Mouse (Mus musculus): ENCODE data around the gene Tmem132a.
A peak's percentile ranks its signal among the peaks of the same experiment; 100 is the strongest.

Tmem132a gene

GRCm38 (mm10) chr19:10878201-10878837, 8.6 kb upstream of the Tmem132a start:
- DNase-seq (ENCODE audit: low read depth, low spot score): peak; percentile 93

DNA sequence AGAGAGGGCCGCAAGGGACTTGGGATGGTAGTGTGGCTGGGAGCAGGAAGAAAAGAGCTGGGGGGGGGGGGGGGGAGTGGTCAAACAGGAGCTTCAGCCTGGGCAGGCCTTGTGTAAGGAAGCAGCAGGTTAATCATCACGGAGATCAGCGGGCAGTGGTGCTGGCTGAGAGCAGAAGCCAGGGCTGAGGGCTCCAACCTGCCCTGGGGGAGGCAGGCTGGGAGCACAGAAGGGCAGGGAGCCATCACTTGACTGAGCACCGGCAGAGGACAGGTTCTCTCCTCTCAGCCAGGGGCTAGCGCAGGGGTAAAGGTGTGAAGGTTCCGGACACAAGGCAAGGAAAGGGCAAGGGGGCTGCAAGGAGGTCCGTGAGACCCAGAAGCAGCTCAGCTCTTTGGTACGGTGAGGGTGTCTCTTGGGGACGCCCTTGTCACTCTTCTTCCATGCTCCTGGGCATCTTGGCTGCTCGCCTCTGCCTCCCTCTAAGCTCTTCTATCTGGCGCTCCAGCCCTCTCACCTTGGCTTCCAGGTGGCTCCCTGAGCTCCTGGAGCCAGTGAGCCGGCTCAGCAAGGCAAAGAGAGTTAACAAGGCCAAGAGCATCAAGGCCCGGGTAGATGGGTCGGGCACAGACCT, 1.7 kb upstream of the Tmem132a start:
- DNase-seq (ENCODE audit: low read depth, low spot score): peak; percentile 33

- DNase-seq (ENCODE audit: low read depth, low spot score): no peak
These were observed 936 bp upstream of the Tmem132a start for GRCm38 (mm10) chr19:10870676-10871075.

DNA sequence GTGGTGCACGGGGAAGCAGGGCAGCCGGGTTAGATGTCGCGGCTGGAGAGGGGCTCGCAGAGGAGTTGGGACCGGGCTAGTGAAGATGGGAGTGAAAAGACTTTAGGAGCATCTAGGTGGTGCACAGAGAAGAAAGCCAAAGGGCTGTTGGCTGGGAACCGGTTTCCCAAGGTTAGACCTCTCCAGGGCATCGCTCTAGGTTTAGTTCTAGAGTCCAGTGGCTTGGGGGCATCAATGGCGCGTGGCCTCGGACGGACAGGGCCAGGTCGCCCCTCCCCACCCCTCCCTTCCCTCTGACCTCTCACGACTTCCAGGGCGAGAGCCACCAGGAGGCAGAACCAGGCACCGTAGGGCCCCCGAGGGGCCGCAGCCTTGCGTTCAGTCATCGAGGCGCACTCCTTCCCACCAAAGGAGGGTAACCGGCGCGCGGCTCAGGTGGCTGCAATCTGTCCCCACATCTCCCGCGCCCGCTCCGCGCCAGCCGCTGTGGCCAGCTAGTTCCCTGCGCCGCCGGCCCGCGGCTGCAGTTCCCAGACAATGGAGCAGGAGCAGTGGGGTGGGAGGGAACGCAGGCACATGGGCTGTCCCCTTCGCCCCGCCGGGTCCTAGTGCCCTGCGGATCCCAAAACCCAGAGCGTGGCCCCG, 377 bp downstream of the Tmem132a start:
- DNase-seq (ENCODE audit: low read depth, low spot score): peak; percentile 97

DNA sequence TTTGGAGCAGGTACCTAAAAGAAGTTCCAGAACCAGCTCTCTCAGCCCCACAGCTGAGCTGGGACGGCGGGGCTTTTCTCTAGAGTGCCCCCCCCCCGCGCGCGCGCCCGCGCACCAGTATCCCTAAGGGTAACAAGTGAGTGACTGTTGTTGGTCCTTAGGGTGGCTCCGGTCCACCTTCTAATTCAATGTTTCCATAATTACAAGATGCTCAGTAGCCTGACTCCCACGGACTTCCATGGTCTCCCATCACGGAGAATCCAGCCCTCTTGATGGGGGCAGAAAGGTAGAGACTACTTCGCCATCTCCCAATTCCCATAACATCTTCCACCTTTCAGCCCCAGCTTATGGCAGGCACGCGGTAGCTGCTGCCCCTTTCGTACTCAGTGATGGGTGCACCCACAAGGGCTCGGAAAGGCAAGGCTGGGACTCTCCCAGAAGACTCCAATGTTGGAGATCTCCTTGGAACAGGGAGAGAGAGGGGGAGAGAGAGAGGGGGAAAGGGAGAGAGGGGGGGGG, 1.1 kb downstream of the Tmem132a start:
- peak; percentile 52 for DNase-seq (ENCODE audit: low read depth, low spot score)

GRCm38 (mm10) chr19:10867946-10868622, 1.7 kb downstream of the Tmem132a start:
- peak; percentile 73 for DNase-seq (ENCODE audit: low read depth, low spot score)

DNA sequence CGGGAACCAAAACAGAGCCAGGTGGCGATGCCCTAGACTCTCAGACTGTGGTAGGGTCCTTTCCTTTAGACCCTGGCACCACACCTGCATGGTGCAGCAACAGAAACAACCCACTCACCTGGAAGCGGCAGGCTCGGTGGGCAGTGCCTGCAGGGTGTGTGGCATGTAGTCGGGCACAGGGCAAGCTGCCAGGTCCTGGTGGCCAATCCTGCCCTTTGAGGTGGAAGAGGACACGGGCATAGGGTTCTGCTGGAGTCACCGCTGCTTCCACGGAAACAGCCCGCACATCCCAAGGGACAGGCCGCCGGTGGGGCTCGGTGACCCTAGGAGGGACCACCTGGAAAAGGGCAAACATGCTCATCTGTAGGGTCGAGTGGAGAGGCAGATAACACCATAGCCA, 3.4 kb downstream of the Tmem132a start:
- DNase-seq (ENCODE audit: low read depth, low spot score): peak; percentile 55

- peak; percentile 58 for DNase-seq (ENCODE audit: low read depth, low spot score)
These were observed 9.7 kb downstream of the Tmem132a start for GRCm38 (mm10) chr19:10860072-10860497.

DNA sequence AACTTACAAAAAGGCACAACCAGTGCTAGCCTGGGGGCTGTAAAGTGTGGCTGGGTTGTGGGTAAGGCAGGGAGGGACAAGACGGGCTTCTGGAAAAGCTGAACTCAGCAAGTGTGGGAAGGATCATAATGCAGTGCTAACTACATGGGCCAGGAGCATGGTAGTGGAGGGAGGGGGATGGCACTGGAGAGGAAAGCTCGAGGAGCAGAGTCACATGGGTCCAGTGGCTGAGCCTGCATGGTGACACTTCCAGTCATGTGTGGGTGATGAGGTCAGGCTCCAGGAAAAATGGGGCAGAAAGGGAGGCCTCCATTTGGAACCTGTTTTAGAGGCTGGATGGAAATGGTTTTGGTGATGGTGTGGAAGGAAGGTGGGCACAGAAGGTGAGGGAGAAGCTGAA, 13.2 kb downstream of the Tmem132a start:
- DNase-seq (ENCODE audit: low read depth, low spot score): peak; percentile 46

- no peak for DNase-seq (ENCODE audit: low read depth, low spot score)
These were observed 14.3 kb downstream of the Tmem132a start for GRCm38 (mm10) chr19:10855422-10855821.

DNA sequence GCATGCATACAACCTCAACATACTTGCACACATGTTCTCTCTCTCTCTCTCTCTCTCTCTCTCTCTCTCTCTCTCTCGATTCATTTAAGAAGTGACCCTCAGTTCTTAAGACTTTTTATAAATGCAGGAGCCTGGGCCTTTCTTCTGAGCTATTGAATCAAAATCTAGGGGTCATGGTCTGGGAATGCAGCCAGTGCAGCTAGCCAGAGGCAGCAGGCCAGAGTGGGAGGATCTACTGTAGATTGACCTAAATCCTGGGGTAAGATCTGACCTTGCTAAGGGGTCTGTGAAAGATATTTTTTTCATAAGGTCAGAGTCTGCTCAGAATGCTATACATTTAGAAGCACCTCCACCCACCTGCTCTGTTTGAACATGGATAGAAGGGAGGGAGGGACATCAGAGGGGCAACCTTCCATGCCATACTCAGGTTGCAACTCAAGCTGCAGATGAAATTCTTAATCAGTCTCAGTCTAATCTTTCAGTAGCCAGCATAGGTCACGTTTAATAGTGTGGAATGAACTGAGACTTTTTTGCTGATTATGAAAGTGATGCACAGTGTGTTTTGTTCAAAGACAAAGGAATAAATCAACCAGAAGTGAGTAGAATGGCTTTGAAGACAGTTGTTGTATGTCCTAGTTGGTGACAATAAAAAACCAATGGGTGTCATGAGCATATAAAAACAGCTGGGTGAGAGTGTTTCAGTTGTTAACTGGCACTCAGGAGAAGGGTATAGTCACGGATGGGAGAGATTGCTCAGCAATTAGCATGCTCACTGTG, 22.2 kb downstream of the Tmem132a start:
- DNase-seq (ENCODE audit: low read depth, low spot score): no peak

DNA sequence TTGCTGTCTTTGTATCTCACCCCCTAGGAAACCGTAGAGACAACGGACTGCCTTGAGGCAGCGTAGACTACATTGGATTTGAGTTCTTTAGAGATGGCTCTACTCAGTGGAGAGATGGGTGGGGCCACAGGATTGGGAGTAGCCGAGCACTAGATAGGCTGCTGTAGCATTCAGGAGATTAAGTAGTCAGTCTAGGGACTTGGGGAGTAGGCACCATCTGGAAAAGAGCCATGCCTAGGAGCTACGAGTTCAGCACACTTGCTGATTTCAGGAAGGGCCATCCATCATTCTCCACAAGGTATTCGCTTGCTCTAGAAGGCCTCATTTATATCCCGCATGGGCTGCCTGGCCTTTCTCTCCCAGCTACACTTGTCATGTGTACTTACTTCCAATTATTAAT, 23.6 kb downstream of the Tmem132a start:
- DNase-seq (ENCODE audit: low read depth, low spot score): no peak

DNA sequence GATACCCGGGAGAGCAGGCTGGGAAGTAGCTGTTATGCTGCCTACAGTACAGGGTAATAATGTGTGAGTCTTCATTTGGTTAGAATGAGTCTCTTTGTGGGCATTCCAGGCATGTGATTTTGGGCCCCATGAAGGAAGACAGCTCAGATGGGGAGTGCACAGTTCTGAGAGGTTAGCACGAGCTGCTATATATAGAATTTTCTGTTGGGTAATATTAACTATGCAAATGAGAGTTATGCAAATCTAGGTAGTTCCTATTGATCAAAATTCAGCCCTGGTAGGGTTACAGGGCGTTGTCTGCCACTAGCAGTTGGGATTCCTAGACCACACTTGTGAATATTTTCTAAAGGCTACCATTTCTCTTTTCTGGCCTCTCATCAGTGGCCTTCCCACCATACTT, 24.3 kb downstream of the Tmem132a start:
- DNase-seq (ENCODE audit: low read depth, low spot score): no peak

DNA sequence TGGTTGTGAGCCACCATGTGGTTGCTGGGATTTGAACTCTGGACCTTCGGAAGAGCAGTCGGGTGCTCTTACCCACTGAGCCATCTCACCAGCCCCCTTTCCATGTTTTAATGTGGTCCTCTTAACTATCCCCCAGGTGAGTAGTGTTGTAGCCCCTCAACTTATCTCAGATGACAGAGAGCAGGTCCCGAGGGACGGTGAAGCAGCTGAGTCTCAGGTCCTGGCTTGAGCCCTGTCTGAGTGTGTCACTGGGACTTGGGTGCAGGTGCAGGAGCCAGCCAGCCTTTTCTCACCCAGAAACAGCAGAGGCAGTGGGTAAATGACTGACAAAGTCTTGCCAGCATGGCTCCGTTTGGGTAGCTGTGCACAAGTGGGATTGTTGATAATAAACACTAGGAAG, 25.5 kb downstream of the Tmem132a start:
- no peak for DNase-seq (ENCODE audit: low read depth, low spot score)

DNA sequence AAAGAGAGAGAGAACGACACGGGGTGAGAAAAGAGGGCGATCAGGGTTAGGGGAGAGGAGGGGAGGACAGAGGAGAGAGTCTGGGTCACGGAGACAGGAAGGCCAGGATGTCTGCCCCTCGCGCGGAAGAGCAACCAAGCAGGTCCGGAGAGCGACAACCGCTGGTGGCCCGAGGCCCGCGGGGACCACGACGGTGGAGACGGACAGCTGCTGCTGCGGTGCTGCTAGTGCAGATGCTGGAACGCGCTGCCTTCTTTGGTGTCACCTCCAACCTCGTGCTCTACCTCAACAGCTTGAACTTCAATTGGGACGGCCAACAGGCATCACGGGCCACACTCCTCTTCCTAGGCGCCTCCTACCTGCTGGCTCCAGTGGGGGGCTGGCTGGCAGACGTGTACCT, 26.8 kb downstream of the Tmem132a start:
- no peak for DNase-seq (ENCODE audit: low read depth, low spot score)

DNA sequence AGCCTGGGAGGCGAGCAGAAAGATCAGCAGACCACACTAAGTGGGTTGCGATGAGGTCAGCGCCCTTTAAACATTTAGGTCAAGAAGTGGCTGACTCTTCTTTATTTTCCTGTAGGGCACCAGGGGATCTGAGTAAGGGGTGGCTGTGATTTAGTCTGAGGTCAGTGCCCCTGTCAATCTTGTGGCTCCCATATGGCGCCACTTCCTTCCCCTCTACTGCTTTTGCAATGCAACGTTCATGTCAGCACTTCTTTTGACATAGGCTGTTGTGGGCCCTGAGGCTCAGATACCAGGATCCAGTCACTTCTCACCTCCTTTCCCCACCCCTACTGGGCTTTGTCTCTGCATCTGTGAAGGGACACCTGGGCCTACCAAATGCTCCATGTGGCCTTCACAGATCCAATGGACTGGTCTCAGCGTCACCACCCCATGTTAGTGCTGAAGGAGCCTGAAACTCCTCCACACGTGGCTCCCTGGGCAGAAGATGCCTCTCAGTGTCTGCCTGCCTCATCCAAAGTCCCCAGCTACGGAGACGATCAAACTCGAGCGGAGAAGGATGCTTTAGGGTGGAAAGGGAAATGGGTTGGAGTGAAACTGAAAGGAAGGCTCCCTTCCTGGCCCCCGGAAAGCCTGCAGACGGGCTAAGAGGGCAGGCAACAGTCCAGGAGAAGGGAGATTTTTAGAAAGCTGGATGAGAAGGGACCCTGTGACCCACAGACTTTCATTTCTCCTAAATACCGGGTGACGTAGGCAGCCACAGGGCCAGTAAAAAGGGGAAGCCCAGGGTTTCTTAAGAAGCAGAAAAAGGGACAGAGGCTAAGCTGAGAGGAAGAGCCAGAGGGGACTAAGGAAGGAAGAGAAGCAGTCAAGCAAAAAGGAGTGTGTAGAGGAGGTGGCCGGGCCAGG, 27.8 kb downstream of the Tmem132a start:
- peak; percentile 67 for DNase-seq (ENCODE audit: low read depth, low spot score)

- DNase-seq (ENCODE audit: low read depth, low spot score): no peak
These were observed 30.5 kb downstream of the Tmem132a start, which contains the start of gene Slc15a3 for GRCm38 (mm10) chr19:10839010-10839892. Slc15a3 (plus strand) TSS chr19:10839727.

GRCm38 (mm10) chr19:10835671-10836070, 34.1 kb downstream of the Tmem132a start:
- no peak for DNase-seq (ENCODE audit: low read depth, low spot score)

GRCm38 (mm10) chr19:10833611-10834010, 36.1 kb downstream of the Tmem132a start:
- no peak for DNase-seq (ENCODE audit: low read depth, low spot score)

Data from brain, adult 2 months (tissue).